Mouse (Mus musculus): ENCODE measurements at regions not wholly inside any gene's neighbourhood (a gene's known extent, or its start where the extent isn't known, plus 50 kb on each side); places are given as distances from the start of the nearest gene placed in this dataset.

- ChIA-PET CTCF (interaction anchor here in 2 of 4 experiments (0.6 to 1.3 kb wide), 3 partner anchors 1256 to 1501 kb away, joined by 3 to 5 read pairs (median 4); no protein-coding TSS in a partner anchor), POLR2A (no interaction called here)
These were observed 59.8 kb upstream of the Nrg3 start for GRCm38 (mm10) chr14:39532689-39533088.
